Mouse (Mus musculus): ENCODE results near the gene Tfdp1.

Tfdp1 gene

GRCm38 (mm10) chr8:13420970-13421369, 82.4 kb downstream of the Tfdp1 start:
- DNase-seq (ENCODE audit: low spot score): no peak

GRCm38 (mm10) chr8:13427351-13427750, 88.8 kb downstream of the Tfdp1 start:
- no peak for DNase-seq (ENCODE audit: low spot score)

Measured in urinary bladder, postnatal 25 days (tissue).